In the genomic region with DNA sequence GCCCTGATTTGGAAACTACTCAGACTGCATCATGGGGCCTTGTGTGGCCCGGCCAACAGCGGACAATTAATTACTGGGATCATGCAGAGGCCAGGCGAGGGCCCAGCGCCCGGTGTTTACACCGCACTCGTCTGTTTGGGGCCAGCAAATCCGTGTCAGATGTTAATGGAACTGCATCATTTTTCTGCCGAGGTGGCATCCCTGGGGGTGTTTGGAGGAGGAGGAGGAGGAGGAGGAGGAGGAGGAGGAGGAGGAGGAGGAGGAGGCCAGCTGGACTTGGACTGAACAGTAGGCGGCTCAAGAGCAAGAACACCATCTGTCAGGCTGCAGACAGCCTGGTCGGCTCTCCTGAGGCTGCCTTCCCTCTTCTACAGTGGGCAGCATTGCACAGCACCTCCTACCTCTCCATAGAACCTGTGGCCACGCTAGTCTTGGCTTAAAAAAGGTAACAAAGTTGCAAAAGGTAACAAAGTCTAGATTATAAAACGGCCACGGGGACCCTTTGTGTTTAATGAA, we compare ENCODE assay signal across 8 mouse cellular contexts.
DNase-seq lines count a peak whose midpoint lies in the region.

No protein-coding gene starts in this region.

- DNase-seq in adrenal gland, postnatal 36 days: peak; percentile 29 to 31
- no peak for DNase-seq in adrenal gland, adult 18-20 months (ENCODE audit: low spot score in 2 of 2)
- DNase-seq in left cerebral cortex, postnatal 4 days: peak; percentile 48
- no peak for DNase-seq in left cerebral cortex, adult 18-20 months (ENCODE audit: low spot score in 2 of 2)
- peak; percentile 64 for DNase-seq in gastrocnemius, postnatal 25 days
- DNase-seq in retina, postnatal 1 day: peak; percentile 54
- DNase-seq in left cerebral cortex, postnatal 14 days (ENCODE audit: low spot score in 2 of 2): no peak
- DNase-seq in left cerebral cortex, adult 8-10 months (ENCODE audit: low spot score in 2 of 2): no peak

- intact Hi-C loops in left cerebral cortex, postnatal 4 days (cut with DNase I): loop anchor here (5.0 kb wide), 1 partner anchor 141 kb away; no protein-coding TSS in a partner anchor
- intact Hi-C loops in left cerebral cortex, postnatal 14 days (cut with DNase I): loop anchor here (5.0 kb wide), 1 partner anchor 66 kb away; no protein-coding TSS in a partner anchor

Comparison
In these comparisons a context has a peak if more than half of its experiments do, and no peak if none do; other contexts are left out.
1. DNase-seq: peak in adrenal gland, postnatal 36 days (2 of 2), left cerebral cortex, postnatal 4 days (single experiment), gastrocnemius, postnatal 25 days (single experiment) and retina, postnatal 1 day (single experiment); none in adrenal gland, adult 18-20 months (0 of 2), left cerebral cortex, adult 18-20 months (0 of 2), left cerebral cortex, postnatal 14 days (0 of 2) and left cerebral cortex, adult 8-10 months (0 of 2).